Mouse (Mus musculus) bone marrow, adult 2 months (tissue): ENCODE data around the gene Spindoc. TPM values are rescaled to one million over a fixed set of nuclear protein-coding genes. Genes with fewer than 3 reads are reported as not detected.

Experiments used
- H3K27ac ChIP-seq: fragments of 200-500 bp; 2 replicates; pipeline ENCODE4 v1.5.1; 2012; ENCODE audit warnings: low read depth, mild to moderate bottlenecking, control low read depth, inconsistent platforms, low read length; ENCODE audit not compliant: control insufficient read depth, poor library complexity, insufficient read depth
- H3K4me1 ChIP-seq: fragments of 200-500 bp; 2 replicates; pipeline ENCODE4 v1.6.1; 2011; ENCODE audit warnings: low read length; ENCODE audit not compliant: control insufficient read depth, insufficient read depth
- H3K4me3 ChIP-seq: fragments of 200-500 bp; replicated peaks from 2 replicates; pipeline ENCODE3; 2011; ENCODE audit warnings: mild to moderate bottlenecking, low read depth, low read length, control low read depth; ENCODE audit not compliant: control insufficient read depth
- CTCF ChIP-seq: fragments of 200-500 bp; IDR thresholded peaks from 2 replicates; pipeline ENCODE4 v1.5.1; 2011; ENCODE audit warnings: low read length, control low read depth; ENCODE audit not compliant: control insufficient read depth, insufficient read depth
- POLR2A ChIP-seq: fragments of 200-500 bp; IDR thresholded peaks from 2 replicates; pipeline ENCODE4 v1.6.1; 2011; ENCODE audit warnings: low read depth, mild to moderate bottlenecking, control low read depth, low read length, borderline replicate concordance; ENCODE audit not compliant: control insufficient read depth
- WGBS: fragments of 180-500 bp; shearing (Covaris S2); methylation state at CpG from one replicate; pipeline ENCODE4 v1.1.7; 2018; 5-methylcytosine and 5-hydroxymethylcytosine counted together
- polyA plus RNA-seq: library from polyadenylated mRNA; stranded (reverse); fragments of >200 nt; gene quantifications from 2 replicates; pipeline ENCODE4 v1.2.4, GENCODE M21; 2011; ENCODE audit warnings: low replicate concordance; ENCODE audit not compliant: missing spikeins, insufficient read depth, insufficient read length

The Spindoc gene
- polyA plus RNA-seq, 1 experiment = 35.3 TPM

GRCm38 (mm10) chr19:7342646-7343045, 40.1 kb downstream of the Spindoc start:
- peaks cover 11% of the 10 kb centered on the region for H3K4me1 ChIP-seq

DNA sequence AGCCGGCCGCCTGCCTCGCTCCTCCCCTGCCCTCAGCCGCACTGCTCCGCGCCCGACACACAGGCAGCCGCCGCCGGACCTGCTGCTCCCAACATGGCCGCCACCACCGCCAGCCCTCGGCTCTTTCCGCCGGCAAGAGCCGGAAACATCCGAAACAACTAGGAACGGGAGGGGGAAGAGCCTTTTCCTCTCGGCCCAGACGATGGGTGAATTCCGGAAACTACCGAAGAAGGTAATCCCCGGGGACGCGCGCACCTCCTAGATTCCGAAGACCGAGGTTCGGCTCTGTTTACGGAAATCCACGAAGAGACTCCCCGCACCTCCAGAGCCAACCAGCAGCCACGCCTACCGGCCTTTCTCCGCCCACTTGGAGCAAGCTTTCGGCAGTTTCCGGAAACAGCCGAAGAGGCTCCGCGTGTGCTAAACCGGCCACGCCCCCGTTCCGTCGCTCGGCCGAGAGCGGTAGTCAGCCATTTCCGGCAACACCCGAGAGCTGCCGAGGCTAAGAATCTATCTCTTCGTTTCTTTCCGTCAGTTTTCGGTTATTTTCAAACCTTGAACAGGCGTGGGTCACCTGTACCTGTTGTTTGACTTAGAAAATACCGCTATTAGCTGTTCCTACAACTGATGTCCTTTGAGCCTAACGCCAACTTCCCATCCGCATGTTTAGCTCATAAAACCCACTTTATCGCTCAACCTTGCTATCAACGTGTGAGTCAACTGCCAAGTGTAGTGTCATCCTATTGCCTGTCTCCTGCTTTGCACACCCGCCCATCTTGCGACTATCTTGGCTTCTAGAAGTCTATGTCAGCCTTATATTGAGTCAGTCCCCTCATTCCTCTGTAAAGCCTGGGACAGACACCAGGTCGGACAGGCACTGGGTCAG, 41.0 kb downstream of the Spindoc start, which contains the start of gene Mark2:
Mark2 (minus strand) TSS at position 349 of the 886 bp plus-strand sequence.
- TF ChIP-seq CTCF = no peak
- peak; percentile 79 for TF ChIP-seq POLR2A
- H3K4me1 ChIP-seq = peaks cover 11% of the 10 kb centered on the region
- H3K27ac ChIP-seq = peak within 1 kb of the TSS; percentile 97
- H3K4me3 ChIP-seq = peak within 1 kb of the TSS; percentile 89
- 2% methylated on average over 63 of the region's 63 CpGs for WGBS

More at GRCm38 (mm10) chr19:7342646-7343045, 40.1 kb downstream of the Spindoc start:
- H3K4me3 ChIP-seq = no peak overlapping the region
- no peak overlapping the region for H3K27ac ChIP-seq
- 84% methylated on average over 2 of the region's 2 CpGs for WGBS
- TF ChIP-seq CTCF (no peak), POLR2A (no peak)

- WGBS = under 1% methylated on average over 42 of the region's 46 CpGs
- TF ChIP-seq CTCF (no peak), POLR2A (no peak)
- Histone ChIP-seq H3K4me1 (peaks cover 11% of the 10 kb centered on the region), H3K4me3 (peak overlapping the region; percentile 89), H3K27ac (peak overlapping the region; percentile 97)
Measured at GRCm38 (mm10) chr19:7340780-7341475, 41.9 kb downstream of the Spindoc start.

GRCm38 (mm10) chr19:7340371-7340779, 42.4 kb downstream of the Spindoc start:
- no peak for TF ChIP-seq CTCF
- no peak for TF ChIP-seq POLR2A
- WGBS = 4% methylated on average over 15 of the region's 15 CpGs
- peak overlapping the region; percentile 97; the same call in 1 of the 2 replicates for H3K27ac ChIP-seq
- H3K4me1 ChIP-seq = peaks cover 11% of the 10 kb centered on the region
- H3K4me3 ChIP-seq = peak overlapping the region; percentile 89

- Histone ChIP-seq H3K4me1 (peaks cover 11% of the 10 kb centered on the region), H3K27ac (no peak overlapping the region)
Measured at GRCm38 (mm10) chr19:7339867-7340266, 42.9 kb downstream of the Spindoc start.

GRCm38 (mm10) chr19:7339026-7339425, 43.8 kb downstream of the Spindoc start:
- WGBS = 41% methylated on average over 5 of the region's 5 CpGs
- Histone ChIP-seq H3K27ac (no peak overlapping the region), H3K4me3 (peak overlapping the region; percentile 33), H3K4me1 (peaks cover 11% of the 10 kb centered on the region)
- TF ChIP-seq CTCF (no peak), POLR2A (no peak)

More at GRCm38 (mm10) chr19:7339867-7340266, 42.9 kb downstream of the Spindoc start:
- TF ChIP-seq CTCF (no peak), POLR2A (no peak)
- H3K4me3 ChIP-seq = peak overlapping the region; percentile 89
- 26% methylated on average over 4 of the region's 4 CpGs for WGBS

DNA sequence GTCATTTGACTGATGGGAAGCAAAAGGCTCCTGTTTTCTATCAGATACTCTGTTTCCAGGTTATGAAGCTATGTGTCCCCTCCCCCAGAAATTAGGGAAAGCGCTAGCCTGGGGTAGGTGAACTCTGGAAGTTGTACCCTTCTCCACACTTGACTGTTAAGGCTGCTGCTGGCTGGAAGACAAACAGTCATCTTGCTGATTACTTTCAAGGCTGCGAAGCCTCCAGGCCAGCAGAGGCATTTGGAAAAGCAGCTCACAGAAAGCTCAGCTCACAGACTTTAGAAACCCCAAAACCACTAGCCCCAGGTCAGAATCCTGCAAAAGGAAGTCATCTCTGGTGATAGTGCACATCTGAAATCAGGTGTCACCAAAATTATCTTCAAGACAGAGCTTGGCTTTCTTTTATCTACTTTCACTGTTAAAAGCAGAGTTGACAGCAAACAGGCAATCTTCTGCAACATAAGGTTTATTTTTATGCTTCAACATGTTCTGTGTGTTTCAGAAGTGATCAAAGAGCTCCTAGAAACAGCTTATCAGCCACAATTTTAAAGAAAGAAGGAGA, 44.9 kb downstream of the Spindoc start:
- peaks cover 11% of the 10 kb centered on the region for H3K4me1 ChIP-seq
- WGBS = 88% methylated on average over 2 of the region's 2 CpGs
- H3K27ac ChIP-seq = no peak overlapping the region
- no peak overlapping the region for H3K4me3 ChIP-seq
- TF ChIP-seq POLR2A = no peak
- TF ChIP-seq CTCF = no peak

DNA sequence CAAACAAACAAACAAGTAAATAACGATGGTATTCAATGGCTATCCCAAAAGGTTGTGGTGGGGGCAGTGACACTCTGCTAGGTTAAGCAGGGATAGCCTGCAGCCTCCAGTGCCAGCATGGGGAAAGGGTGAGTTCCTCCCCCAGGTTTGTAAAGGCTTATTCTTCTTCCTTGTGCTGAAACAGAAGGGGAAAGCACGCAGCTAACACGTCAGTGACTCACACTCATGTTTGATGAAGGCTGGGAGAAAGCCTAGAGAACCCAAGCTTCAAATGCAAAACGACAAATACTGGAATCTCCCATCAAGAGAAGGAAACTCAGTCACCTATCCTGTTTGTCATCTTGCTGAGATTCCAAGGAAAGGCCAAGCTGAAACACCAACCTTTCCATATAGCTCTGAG, 47.1 kb downstream of the Spindoc start:
- Histone ChIP-seq H3K4me1 (peaks cover 11% of the 10 kb centered on the region), H3K4me3 (no peak overlapping the region), H3K27ac (no peak overlapping the region)
- no peak for TF ChIP-seq POLR2A
- no peak for TF ChIP-seq CTCF
- 82% methylated on average over 4 of the region's 4 CpGs for WGBS
